18 mouse cellular contexts compared by ENCODE assay signal in genomic region chr14:76797518-76797917, GRCm38 (mm10).
DNase-seq lines count a peak whose midpoint lies in the region; ATAC-seq lines count a peak whose summit lies in the region.
"Had no signal": no experiment of that assay in that cellular context is flagged by ENCODE, and none has a peak within 500 bp of the region (broad histone marks: within the 10 kb centered on the region; RNA-seq: fewer than 3 reads in every experiment).

No protein-coding gene starts in this region.

- peak; percentile 84 for ATAC-seq in intestine, embryonic 15.5 days
- no peak for ATAC-seq in limb, embryonic 15.5 days (ENCODE audit: insufficient number of reproducible peaks, low FRiP score, low TSS enrichment, low read depth)
- peak; percentile 76 for ATAC-seq in liver, embryonic 15.5 days (ENCODE audit: insufficient read depth)
- no peak for ATAC-seq in hindbrain, embryonic 16.5 days

- H3K27ac ChIP-seq in heart, embryonic 10.5 days = no peak overlapping the region; the same call in 1 of the 2 replicates
- no peak overlapping the region for H3K27ac ChIP-seq in intestine, embryonic 15.5 days
- peak overlapping the region; percentile 89 for H3K27ac ChIP-seq in limb, embryonic 15.5 days
- H3K27ac ChIP-seq in liver, embryonic 15.5 days (replicated peaks) = peak overlapping the region; percentile 59
- no peak overlapping the region for H3K27ac ChIP-seq in hindbrain, embryonic 16.5 days (ENCODE audit: low read depth, low read length)
- H3K27ac ChIP-seq: gastrocnemius, adult 2 months; heart, embryonic 15.5 days; hindbrain, embryonic 13.5 days had no signal

- no peaks in the 10 kb centered on the region for H3K9me3 ChIP-seq in heart, embryonic 10.5 days
- H3K9me3 ChIP-seq in intestine, embryonic 15.5 days = no peaks in the 10 kb centered on the region
- H3K9me3 ChIP-seq in limb, embryonic 15.5 days = no peaks in the 10 kb centered on the region
- no peaks in the 10 kb centered on the region for H3K9me3 ChIP-seq in liver, embryonic 15.5 days (replicated peaks)
- H3K9me3 ChIP-seq in hindbrain, embryonic 16.5 days (ENCODE audit: control insufficient read depth, low read length) = no peaks in the 10 kb centered on the region
- H3K9me3 ChIP-seq: forebrain, embryonic 10.5 days; heart, embryonic 15.5 days; hindbrain, embryonic 13.5 days had no signal

- no peaks in the 10 kb centered on the region for H3K36me3 ChIP-seq in heart, embryonic 10.5 days
- H3K36me3 ChIP-seq in intestine, embryonic 15.5 days = no peaks in the 10 kb centered on the region
- no peaks in the 10 kb centered on the region for H3K36me3 ChIP-seq in limb, embryonic 15.5 days
- no peaks in the 10 kb centered on the region for H3K36me3 ChIP-seq in liver, embryonic 15.5 days (replicated peaks)
- H3K36me3 ChIP-seq in hindbrain, embryonic 16.5 days (ENCODE audit: control insufficient read depth, insufficient read depth, low read length) = no peaks in the 10 kb centered on the region
- H3K36me3 ChIP-seq: forebrain, embryonic 10.5 days; G1E; heart, embryonic 15.5 days; hindbrain, embryonic 13.5 days had no signal

- no peaks in the 10 kb centered on the region for H3K27me3 ChIP-seq in heart, embryonic 10.5 days (ENCODE audit: insufficient read depth, poor library complexity, severe bottlenecking)
- no peaks in the 10 kb centered on the region for H3K27me3 ChIP-seq in intestine, embryonic 15.5 days (replicated peaks)
- H3K27me3 ChIP-seq in limb, embryonic 15.5 days = no peaks in the 10 kb centered on the region
- H3K27me3 ChIP-seq in liver, embryonic 15.5 days = no peaks in the 10 kb centered on the region
- H3K27me3 ChIP-seq in hindbrain, embryonic 16.5 days (replicated peaks; ENCODE audit: control insufficient read depth, insufficient read depth, low read length) = no peaks in the 10 kb centered on the region
- H3K27me3 ChIP-seq: heart, embryonic 15.5 days had no signal

- peaks cover 35% of the 10 kb centered on the region for H3K4me1 ChIP-seq in heart, embryonic 10.5 days
- peaks cover 15% of the 10 kb centered on the region for H3K4me1 ChIP-seq in intestine, embryonic 15.5 days (replicated peaks)
- H3K4me1 ChIP-seq in limb, embryonic 15.5 days = peaks cover 27% of the 10 kb centered on the region
- H3K4me1 ChIP-seq in liver, embryonic 15.5 days (replicated peaks) = peaks cover 7% of the 10 kb centered on the region
- peaks cover 3% of the 10 kb centered on the region; the same call in 1 of the 2 replicates for H3K4me1 ChIP-seq in hindbrain, embryonic 16.5 days (ENCODE audit: control insufficient read depth, insufficient read depth, low read depth, low read length)

- H3K4me2 ChIP-seq in intestine, embryonic 15.5 days (replicated peaks) = no peak overlapping the region
- H3K4me2 ChIP-seq in limb, embryonic 15.5 days = no peak overlapping the region
- H3K4me2 ChIP-seq in liver, embryonic 15.5 days = no peak overlapping the region
- H3K4me2 ChIP-seq in hindbrain, embryonic 16.5 days (ENCODE audit: low read length) = no peak overlapping the region
- H3K4me2 ChIP-seq: heart, embryonic 15.5 days; hindbrain, embryonic 13.5 days; midbrain, embryonic 11.5 days had no signal

- 26% methylated on average over 6 of the region's 6 CpGs for WGBS in heart, embryonic 10.5 days
- WGBS in intestine, embryonic 15.5 days = 51% methylated on average over 6 of the region's 6 CpGs
- WGBS in limb, embryonic 15.5 days = 83% methylated on average over 6 of the region's 6 CpGs
- WGBS in liver, embryonic 15.5 days (ENCODE audit: insufficient replicate concordance) = 41% methylated on average over 6 of the region's 6 CpGs
- WGBS in hindbrain, embryonic 16.5 days = 88% methylated on average over 6 of the region's 6 CpGs

- intact Hi-C loops in left cerebral cortex, postnatal 4 days (cut with DNase I) = loop anchor here (10.0 kb wide), 1 partner anchor 207 kb away; no protein-coding TSS in a partner anchor

- no peak overlapping the region for H3K9ac ChIP-seq in intestine, embryonic 15.5 days
- no peak overlapping the region for H3K9ac ChIP-seq in limb, embryonic 15.5 days
- H3K9ac ChIP-seq in liver, embryonic 15.5 days = no peak overlapping the region
- no peak overlapping the region for H3K9ac ChIP-seq in hindbrain, embryonic 16.5 days (ENCODE audit: low read depth, low read length)
- H3K9ac ChIP-seq: heart, embryonic 15.5 days; hindbrain, embryonic 13.5 days had no signal

- peak; percentile 90 for DNase-seq in heart, adult 11 months
- no peak for DNase-seq in heart, embryonic 10.5 days (ENCODE audit: low spot score)
- no peak for DNase-seq in embryo, embryonic 10.5 days (ENCODE audit: low spot score)
- no peak for DNase-seq in left cerebral cortex, postnatal 4 days
- DNase-seq: adrenal gland, postnatal 14 days; embryo, embryonic 11 days; gastrocnemius, adult 2 months; right cerebral cortex, postnatal 4 days; thymus, postnatal 4 days had no signal

- H3K4me3 ChIP-seq in heart, embryonic 10.5 days = no peak overlapping the region
- no peak overlapping the region for H3K4me3 ChIP-seq in intestine, embryonic 15.5 days (replicated peaks)
- H3K4me3 ChIP-seq in limb, embryonic 15.5 days = no peak overlapping the region
- no peak overlapping the region for H3K4me3 ChIP-seq in liver, embryonic 15.5 days (replicated peaks)
- H3K4me3 ChIP-seq in hindbrain, embryonic 16.5 days (ENCODE audit: low read length) = no peak overlapping the region
- H3K4me3 ChIP-seq: forebrain, embryonic 10.5 days; gastrocnemius, adult 2 months; heart, embryonic 15.5 days; hindbrain, embryonic 13.5 days had no signal

Comparison
In these comparisons a context has a peak if more than half of its experiments do, and no peak if none do; other contexts are left out.
1. H3K27ac ChIP-seq: peak in limb, embryonic 15.5 days (single experiment) and liver, embryonic 15.5 days (single experiment); none in heart, embryonic 10.5 days (single experiment), intestine, embryonic 15.5 days (single experiment) and hindbrain, embryonic 16.5 days (single experiment).
2. ATAC-seq: peak in intestine, embryonic 15.5 days (single experiment) and liver, embryonic 15.5 days (single experiment); none in limb, embryonic 15.5 days (single experiment) and hindbrain, embryonic 16.5 days (single experiment).